Mouse (Mus musculus) urinary bladder, postnatal 14 days (tissue): ENCODE results near the gene Sinhcaf.
"Not testable (repeated sequence)": the region's sequence is repeated elsewhere in the genome, so short reads cannot be mapped to it uniquely, and the experiment has no call there.

Source experiments
- DNase-seq: peaks from one replicate; pipeline ENCODE4 v3.0.0; 2021; ENCODE audit warnings: low spot score

The Sinhcaf gene

DNA sequence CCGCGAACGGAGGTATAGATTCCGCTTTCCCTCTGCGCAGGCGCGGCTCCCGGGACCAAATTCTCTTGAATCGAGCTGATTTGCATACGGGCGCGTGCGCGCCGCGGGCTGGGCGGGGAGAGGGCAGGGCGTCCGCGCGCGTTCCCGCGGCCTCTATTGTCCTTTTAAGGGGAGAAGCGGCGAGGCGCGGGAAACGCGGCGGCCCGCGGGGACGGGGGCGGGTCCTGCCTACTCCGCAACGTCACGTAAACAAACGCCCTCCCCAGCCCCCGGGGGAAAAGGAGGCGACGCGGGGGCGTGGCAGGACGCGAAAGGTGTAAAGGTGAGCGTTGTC is at the start of gene Sinhcaf:
Gene Sinhcaf (minus strand): TSS at position 59 of the 334 bp plus-strand sequence.
- DNase-seq: peak; percentile 99

DNA sequence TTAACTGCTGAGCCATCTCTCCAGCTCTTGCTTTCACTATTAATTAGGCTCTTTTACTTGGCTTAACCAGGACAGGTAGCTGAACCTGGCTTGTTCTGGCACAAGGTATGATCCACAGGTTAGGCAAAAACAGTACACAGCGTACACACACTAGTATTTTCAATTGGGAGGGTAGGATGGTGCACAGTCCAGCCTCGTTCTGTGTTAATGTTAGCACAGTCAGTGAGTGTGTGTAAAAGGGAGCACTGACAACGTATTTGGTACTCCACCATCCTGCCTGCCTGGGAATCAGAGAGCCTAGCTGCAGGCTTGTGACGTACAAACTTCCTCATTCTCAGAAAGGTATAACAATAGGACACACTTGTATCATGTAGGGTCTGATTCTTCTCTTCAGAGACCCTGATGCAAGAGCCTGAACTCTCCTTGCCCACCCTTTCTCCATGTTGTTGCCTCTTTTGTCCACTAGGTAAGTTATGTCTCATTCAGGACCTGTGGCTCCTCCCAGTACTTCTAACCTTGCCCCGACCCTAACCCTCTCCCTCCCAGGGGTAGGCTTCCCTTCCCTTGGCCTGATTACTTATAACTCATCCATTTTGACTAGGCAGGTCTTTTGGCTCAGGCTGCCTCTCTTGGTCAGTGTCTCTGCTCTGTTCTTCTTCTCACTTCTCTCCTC is 48.2 kb upstream of the Sinhcaf start:
- DNase-seq: no peak

DNA sequence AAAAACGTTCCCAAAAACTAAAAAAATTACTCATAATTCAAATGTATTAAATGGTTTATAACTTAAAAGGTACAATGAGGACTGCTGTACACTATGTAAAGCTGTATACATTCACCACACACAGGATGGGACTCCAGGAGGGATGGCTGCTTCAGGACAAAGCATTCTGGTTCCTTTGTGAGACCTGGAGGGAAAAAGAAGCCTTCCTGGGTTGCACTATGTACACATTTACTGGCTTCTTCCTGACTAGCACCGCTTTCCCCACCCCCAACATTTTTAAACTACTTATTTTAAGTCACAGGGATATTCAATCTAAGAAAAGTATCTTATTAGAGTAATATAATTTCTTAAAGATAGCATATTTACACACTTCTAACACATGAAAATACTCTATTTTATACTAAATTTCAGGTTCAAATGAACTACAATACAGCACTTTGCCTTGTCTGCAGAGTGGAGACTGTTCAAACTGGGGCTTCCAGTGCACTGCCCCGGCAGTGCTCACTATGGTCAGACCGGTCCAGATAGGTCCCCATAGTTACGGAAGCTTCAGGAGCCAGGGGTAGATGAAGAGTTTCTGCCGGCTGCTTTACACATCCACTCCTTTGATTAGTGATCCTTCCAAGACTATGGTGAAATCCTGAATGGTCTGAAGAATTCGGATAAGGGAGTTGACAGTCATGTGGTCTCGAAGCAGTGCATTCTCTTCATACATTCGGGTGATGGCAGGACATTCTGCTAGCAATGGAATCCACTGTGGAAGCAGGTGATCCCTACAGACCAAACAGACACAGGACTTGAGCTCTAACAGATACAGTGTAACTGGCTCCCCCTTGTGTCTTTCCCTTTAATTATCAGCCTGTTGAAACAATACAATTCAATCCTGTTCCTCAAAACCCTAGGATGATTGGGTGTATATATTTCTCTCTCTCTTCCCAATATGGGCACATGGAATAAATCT is 47.1 kb upstream of the Sinhcaf start:
- no peak for DNase-seq

- DNase-seq: no peak
Observed at GRCm38 (mm10) chr6:148992373-148993116, 46.3 kb upstream of the Sinhcaf start.

GRCm38 (mm10) chr6:148991660-148992372 is 45.5 kb upstream of the Sinhcaf start:
- DNase-seq: no peak

GRCm38 (mm10) chr6:148989792-148990491 is 43.7 kb upstream of the Sinhcaf start:
- DNase-seq: not testable (repeated sequence)

- no peak for DNase-seq
Observed at GRCm38 (mm10) chr6:148986003-148986402, 39.7 kb upstream of the Sinhcaf start.

DNA sequence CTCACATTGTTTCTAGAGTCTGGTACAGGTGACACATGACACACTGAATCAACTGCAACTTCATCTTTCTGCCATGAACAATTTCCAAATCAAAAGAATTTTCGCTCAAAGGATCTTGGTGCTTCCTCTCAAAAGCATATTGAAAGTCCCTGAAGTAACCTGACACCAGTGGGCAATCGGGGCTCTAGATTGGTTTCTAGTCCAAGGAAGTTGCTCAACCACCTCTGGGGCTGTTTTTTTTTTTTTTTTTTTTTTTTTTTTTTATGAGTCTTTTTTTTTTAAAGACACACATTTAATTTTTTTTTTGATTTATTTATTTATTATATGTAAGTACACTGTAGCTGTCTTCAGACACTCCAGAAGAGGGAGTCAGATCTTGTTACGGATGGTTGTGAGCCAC is 34.2 kb upstream of the Sinhcaf start:
- no peak for DNase-seq

- DNase-seq: no peak
Observed at GRCm38 (mm10) chr6:148975096-148975495, 28.8 kb upstream of the Sinhcaf start.

GRCm38 (mm10) chr6:148972891-148973290 is 26.6 kb upstream of the Sinhcaf start:
- no peak for DNase-seq

DNA sequence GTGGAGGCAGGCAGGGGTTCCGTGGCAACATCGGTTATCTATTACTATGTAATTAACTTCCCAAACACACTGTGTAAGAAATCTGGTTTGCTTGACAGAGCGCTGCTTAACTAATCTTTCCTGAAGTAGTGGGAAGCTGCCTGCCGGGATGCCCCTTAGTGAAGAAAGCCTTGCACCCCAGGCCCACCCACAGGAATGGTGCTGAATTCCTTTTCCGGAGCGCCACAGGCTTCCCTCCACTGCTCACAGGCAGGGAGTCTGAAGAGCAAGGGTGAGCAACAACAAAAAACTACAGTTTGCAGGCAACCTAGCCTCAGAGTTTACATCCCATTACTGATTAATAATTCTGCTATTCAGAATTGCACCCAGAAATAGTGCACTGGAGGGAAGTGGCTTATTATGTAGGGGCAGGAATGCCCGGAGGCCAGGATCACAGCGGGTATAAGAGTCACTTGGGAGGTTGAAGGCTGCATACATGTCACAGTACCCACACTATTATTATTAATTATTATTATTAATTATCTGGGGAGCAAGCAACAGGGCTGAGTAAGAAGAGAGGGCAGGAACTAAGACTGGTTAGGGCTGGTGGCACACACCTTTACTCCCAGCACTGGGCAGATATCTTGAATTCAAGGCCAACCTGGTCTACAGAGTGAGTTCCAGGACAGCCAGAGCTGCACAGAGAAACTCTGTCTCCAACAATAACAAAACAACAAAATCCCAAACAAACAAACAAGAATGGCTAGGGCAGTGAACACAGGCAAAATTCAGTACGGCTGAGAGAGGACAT is 26.0 kb upstream of the Sinhcaf start:
- DNase-seq: no peak

GRCm38 (mm10) chr6:148971385-148971940 is 25.2 kb upstream of the Sinhcaf start:
- no peak for DNase-seq

GRCm38 (mm10) chr6:148961285-148961684 is 15.0 kb upstream of the Sinhcaf start:
- DNase-seq: no peak

DNA sequence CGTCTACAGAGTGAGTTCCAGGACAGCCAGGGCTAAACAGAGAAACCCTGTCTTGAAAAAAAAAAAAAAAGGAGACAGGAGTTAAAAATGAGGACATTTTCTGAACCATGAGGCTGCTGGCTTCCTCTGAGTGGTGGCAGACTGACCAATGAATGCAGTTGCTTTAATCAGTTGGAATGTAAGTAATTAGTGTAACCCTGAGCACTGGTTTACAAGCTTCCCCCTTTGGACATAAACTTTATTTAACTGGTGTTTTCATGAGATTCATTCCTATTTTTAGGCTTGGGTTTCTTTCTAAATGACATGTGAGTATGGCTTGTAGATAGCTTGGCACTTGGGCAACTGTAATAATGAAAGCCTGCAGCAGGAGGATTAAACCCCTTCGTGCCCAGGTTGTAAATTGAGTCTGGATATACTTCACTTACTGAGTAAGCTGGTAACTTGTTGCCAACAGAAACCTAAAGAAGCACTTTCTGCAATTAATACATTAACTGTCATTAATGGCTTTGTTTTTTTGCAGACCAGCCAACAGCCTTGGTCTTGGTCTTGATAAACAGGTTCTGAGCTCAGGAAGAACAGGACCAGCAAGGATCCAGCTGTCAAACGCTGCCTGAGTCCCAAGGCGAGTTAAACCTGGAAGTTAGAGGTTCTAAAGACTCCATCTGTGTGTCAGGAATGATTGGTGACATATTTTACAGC is 13.4 kb upstream of the Sinhcaf start:
- DNase-seq: peak; percentile 18

DNA sequence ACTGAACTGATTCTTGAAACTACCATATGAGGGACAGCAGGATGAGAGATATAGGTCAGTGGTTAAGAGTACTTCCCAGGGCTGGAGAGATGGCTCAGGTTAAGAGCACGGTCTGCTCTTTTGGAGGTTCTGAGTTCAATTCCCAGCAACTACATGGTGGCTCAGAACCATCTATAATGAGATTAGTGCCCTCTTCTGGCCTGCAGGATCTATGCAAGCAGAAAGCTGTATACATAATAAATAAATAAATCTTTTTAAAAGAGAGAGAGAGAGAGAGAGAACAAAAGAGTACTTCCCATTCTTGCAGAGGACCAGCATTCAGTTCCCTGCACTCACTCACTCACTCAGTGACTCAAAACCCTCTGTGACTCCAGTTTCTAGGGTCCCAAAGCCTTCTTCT is 12.4 kb upstream of the Sinhcaf start:
- DNase-seq: no peak

GRCm38 (mm10) chr6:148957046-148957445 is 10.8 kb upstream of the Sinhcaf start:
- DNase-seq: no peak

DNA sequence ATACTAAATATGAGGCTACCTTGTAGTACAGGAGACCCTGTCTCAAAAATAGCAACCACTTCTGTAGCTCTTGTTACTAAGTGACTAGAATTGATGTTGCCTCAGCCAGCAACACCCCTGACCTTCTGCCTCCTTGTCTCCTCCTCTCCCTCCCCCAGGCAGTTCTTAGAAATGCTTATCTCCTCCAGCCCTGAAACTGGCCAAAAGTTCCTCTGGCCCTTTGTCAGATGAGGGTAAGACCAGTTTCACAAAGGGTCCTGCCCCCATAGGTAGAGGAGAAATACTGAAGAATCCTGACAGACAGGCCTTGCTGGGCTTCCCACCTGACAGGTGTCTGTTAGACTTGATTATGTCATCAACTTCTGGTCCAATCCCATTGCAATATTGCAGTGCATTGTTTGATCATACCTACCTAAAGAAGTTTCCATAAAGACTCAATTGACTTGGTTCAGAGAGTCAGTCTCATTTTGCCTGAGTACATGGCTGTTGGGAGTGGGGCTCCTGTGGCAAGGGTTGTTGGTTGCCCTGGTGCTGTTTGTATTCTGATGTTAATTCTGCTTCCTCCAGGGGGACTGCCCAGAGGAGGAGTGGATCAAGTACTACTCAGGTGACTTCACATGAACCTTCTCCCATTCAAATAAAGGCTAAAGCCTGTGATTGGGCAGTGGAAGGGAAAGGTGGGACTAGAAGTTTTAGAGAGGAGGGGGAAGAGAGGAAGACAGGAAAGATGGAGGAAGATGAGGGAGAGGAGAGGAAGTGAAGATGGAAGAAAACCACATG is 9.6 kb upstream of the Sinhcaf start:
- DNase-seq: no peak

- DNase-seq: no peak
Observed at GRCm38 (mm10) chr6:148946881-148947405, 676 bp upstream of the Sinhcaf start.
